Mouse (Mus musculus) liver, adult (tissue): ENCODE measurements at regions not wholly inside any gene's neighbourhood (a gene's known extent, or its start where the extent isn't known, plus 50 kb on each side); places are given as distances from the start of the nearest gene placed in this dataset.

Experiments used
- GATA4 ChIP-seq: IDR thresholded peaks from 2 replicates; pipeline ENCODE4 v1.6.1; 2014; ENCODE audit warnings: mild to moderate bottlenecking, low read length; ENCODE audit not compliant: insufficient replicate concordance

DNA sequence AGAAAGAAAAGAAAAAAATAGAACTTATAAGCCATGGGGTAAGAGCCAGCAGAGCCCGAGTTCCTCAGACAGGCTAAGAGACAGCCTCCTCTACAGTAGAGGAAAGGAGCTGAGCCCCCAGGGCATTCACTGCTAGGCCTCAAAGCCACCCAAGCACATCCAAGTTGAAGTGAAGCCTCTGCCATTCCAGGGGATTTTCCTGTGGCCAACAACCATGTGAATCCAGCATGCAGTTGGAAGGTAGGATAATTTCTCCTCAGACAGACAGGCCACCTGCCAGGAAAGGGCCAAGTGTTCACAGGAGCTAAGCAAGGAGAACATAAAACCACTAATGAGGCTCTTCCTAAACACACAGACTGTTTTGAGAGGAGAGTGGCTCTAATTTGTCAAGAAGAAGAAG is 199.6 kb upstream of the Cdyl start:
- no peak for TF ChIP-seq GATA4

- TF ChIP-seq GATA4 = no peak
These were observed 196.4 kb upstream of the Cdyl start for GRCm38 (mm10) chr13:35463231-35463630.

DNA sequence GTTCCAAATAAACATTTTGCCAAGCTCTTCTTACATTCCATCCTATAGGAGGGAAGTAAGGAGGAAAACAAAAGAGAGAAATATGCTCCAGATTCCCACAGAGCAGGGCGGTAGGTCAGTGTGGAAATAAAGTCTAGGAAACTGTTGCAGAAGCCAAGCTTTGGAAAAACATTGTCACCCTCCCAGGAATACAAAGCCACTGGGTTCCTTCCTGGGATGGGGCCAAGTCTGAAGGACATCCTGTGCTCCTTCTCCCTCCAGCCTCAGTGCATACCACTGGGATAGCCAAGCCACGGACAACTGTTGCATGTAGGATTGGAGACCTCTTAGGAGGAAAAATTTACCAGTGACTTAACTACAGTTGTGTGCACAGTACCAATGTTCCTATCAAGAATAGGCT is 195.8 kb upstream of the Cdyl start:
- TF ChIP-seq GATA4 = no peak

- no peak for TF ChIP-seq GATA4
These were observed 190.1 kb upstream of the Cdyl start for GRCm38 (mm10) chr13:35469361-35470198.

DNA sequence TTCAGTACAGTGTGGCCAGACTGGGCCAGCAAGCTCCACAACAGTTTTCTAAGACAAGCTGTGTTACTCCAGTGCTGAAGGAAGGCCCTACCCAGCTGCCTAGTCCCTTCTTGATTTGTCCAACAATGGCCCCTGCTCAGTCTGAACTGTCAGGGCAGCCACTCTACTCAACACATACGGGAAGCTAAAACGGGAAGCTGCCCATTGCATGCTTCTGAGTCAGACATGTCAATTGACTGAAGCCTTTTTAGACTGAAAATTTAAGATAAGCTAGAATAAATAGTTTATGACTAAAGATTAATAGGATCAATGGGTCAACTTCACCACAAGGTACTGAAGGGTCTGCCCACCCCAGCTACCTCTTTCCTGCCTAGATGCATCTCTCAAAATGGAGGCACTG is 181.4 kb upstream of the Cdyl start:
- TF ChIP-seq GATA4 = no peak

GRCm38 (mm10) chr13:35482340-35482739 is 177.3 kb upstream of the Cdyl start:
- TF ChIP-seq GATA4 = no peak

- no peak for TF ChIP-seq GATA4
These were observed 173.5 kb upstream of the Cdyl start for GRCm38 (mm10) chr13:35486125-35486524.

DNA sequence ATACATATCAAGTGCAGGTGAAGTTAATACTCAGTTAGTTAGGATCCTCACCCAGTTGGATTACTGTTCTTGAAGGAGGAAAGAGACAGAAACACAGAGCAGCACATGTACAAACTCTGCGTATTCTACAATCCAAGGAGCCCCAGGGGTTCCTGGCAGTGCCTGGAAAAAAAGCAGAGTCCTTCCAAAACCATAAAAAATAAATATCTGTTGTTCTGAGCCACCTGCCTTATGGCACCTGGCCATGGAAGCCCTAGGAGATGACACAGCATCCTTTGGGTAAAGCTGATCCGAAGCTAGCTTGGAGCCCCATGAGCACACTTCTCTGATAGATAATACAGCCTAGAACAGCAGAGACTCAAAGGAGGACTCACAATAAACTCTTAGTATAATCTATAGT is 159.9 kb upstream of the Cdyl start:
- no peak for TF ChIP-seq GATA4

DNA sequence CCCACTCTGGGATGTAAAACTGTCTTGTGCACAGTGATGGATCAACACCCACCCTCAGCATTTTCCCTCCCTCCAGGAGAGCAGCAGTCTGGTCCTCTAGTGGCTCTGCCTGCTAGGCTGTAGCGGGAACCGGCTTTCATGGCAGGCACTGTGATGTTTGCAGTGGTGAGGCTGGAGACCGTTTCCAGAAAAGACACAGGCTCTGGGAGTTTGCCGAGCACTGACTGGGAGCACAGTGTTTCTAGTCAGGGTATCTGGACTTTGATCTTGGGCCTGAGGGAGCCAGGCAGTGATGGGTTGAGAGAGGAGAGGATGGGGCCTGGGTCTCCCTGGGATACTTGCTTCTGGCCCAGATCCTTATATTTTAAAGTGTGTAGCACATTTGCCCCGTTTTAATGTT is 158.7 kb upstream of the Cdyl start:
- no peak for TF ChIP-seq GATA4

- no peak for TF ChIP-seq GATA4
These were observed 158.1 kb upstream of the Cdyl start for GRCm38 (mm10) chr13:35501351-35502146.

- TF ChIP-seq GATA4 = no peak
These were observed 157.5 kb upstream of the Cdyl start for GRCm38 (mm10) chr13:35502147-35502522.

DNA sequence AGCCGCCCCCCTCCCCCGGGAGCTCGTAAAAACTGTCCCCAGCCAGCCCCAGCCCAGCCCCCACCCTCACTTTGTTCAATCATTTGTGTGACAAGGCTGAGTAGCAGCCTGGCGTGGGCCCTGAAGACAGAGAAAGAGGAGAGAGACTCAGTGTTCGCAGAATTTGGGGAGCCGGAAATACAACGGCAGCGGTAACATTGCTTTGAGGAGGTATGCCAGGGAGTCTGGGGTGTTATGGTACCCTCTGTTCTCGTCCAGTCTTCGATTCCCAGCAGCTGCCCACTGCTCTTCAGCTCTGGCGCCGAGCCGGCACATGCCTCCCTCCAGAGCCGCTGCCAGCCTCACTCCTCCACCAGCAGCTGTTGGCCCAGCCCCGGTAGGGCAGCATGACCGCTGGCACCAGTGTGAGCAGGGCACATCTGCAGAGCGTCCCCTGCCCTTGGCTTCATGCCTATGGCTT is 156.2 kb upstream of the Cdyl start:
- no peak for TF ChIP-seq GATA4

DNA sequence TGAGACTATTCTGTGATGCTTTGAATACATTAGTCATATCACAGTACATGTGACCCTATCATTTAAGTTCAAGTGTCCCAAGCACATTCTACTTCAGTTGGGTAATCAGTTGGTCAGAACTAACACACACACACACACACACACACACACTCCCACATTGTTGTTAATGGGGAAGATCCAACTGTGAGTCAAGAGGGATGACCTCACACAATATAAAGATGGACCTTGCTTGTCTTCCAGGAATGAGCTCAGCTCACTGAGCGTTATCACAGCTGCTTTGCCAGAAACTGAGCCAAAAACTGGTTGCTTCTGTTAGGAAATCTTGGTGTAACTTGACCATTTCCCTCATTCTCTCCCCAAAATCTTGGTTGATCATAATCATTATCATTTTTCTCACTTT is 152.4 kb upstream of the Cdyl start:
- TF ChIP-seq GATA4 = no peak

- TF ChIP-seq GATA4 = no peak
These were observed 147.6 kb upstream of the Cdyl start for GRCm38 (mm10) chr13:35512029-35512507.

DNA sequence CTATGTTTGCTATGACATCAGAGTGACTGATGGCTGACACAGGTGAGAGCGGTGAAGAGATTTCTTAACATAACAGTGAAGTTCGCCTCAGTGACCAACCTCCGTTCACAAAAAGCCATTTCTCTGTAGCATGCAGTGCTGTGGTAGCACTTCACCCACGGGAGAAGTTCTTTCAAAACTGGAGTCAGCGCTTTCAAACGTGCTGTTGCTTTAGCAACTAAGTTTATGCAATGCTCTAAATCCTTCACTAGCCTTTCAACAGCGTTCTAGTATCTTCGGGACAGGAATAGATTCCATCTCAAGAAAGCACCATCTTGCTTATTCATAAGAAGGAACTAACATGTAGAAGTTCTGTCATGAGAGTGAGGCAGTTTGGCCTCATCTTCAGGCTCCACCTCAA is 146.5 kb upstream of the Cdyl start:
- no peak for TF ChIP-seq GATA4

- no peak for TF ChIP-seq GATA4
These were observed 144.3 kb upstream of the Cdyl start for GRCm38 (mm10) chr13:35515291-35515690.

DNA sequence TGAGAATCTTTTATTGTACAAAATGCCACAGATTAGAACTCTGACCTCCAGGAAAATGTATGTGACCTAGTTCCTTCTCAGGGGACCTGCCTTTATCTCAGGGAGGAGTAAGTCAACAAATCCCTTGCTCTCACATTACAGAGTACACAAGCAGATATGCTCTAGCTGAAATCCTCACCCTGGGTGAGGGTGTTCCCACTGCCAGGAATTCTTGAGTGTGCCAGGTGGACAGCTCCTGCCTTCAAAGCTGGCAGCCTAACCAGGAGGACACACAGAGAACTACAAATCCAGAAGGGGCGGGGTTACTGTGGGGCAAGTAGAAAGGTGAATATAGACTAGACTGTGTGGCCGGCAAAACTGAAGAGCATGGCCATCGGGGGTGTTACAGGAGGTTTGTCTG is 141.9 kb upstream of the Cdyl start:
- no peak for TF ChIP-seq GATA4

GRCm38 (mm10) chr13:35522272-35522671 is 137.4 kb upstream of the Cdyl start:
- TF ChIP-seq GATA4 = no peak
